Mouse (Mus musculus) 3T3-L1 (cell line): Measurements from ENCODE around the gene Tmem41b.

ENCODE experiments used
- DNase-seq: peaks from one replicate; pipeline ENCODE4 v3.0.0-alpha.2; 2015; ENCODE audit warnings: low read depth, low spot score

Gene Tmem41b

DNA sequence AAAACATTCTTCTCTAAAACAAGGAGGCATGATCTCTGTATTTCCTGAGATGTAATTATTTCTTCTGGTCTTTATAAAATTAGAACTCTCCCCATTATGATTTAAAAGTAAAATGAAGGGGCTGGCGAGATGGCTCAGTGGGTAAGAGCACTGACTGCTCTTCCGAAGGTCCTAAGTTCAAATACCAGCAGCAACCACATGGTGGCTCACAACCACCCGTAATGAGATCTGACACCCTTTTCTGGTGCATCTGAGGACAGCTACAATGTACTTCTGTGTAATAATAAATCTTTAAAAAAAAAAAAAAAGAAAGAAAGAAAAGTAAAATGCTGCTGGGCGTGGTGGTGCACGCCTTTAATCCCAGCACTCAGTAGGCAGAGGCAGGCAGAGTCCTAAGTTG, 9.6 kb downstream of the Tmem41b start:
- peak; percentile 61 for DNase-seq

- no peak for DNase-seq
Measured at GRCm38 (mm10) chr7:109975966-109976715, 10.6 kb downstream of the Tmem41b start.

GRCm38 (mm10) chr7:109969542-109969941, 17.2 kb downstream of the Tmem41b start:
- peak; percentile 26 for DNase-seq

DNA sequence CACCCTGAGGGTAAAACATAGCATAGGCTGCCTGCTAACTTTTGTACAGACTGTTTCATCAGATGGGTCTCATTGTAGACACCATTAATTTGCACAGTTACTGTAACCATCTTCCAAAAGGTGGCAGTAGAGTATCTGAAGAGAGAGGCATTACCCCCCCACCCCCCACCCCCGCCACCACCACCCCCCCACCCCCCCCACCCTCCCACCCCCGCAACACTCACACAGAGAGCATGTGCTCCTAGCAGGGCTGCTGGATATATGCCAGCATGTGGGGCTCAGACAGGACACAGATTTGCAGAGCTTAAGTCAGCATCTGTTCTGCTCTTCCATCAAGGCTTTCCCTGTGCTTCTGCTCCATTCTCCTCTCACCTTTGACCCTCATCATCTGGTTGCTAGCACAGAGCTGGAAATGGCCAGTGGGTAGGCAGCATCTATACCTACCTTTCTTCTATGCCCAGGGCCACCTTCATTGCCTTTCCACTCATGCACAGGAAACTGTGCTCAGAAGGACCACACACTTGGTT, 17.7 kb downstream of the Tmem41b start:
- peak; percentile 60 for DNase-seq

GRCm38 (mm10) chr7:109967805-109968579, 18.7 kb downstream of the Tmem41b start:
- no peak for DNase-seq

DNA sequence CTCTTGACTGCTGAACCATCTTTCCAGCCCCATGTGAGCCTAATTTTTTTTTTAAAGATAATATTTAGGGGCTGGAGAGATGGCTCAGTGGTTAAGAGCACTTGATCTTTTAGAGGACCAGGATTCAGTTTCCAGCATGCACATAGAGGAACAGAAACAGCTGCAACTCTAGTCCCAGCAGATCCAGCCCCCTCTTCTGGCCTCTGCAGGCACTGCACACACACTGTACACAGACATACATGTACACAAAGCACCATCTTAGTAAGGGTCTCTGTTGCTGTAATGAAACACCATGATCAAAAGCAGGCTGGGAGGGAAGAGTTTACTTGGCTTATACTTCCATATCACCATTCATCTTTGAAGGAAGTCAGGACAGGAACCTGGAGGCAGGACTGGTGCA, 21.1 kb downstream of the Tmem41b start:
- no peak for DNase-seq

- no peak for DNase-seq
Measured at GRCm38 (mm10) chr7:109963707-109964106, 23.0 kb downstream of the Tmem41b start.

DNA sequence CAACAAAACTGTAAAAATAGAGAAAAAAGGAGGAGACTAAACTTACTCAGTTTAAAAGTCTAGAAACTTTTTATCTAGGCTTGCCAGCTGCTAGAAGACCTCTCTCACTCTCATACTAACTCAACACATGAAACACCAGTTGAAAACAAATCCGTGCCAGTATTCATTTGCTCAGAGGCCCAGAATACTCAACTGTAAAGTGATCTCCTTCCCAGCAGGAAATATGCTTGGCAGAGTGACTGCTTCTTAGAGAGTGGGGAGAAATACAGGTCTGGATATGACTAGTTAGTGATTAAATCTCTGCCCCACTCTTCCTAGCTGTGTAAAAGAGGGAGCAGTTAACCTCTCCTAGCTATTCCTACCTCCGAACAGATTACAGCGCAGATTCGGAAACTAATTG, 24.1 kb downstream of the Tmem41b start:
- no peak for DNase-seq

DNA sequence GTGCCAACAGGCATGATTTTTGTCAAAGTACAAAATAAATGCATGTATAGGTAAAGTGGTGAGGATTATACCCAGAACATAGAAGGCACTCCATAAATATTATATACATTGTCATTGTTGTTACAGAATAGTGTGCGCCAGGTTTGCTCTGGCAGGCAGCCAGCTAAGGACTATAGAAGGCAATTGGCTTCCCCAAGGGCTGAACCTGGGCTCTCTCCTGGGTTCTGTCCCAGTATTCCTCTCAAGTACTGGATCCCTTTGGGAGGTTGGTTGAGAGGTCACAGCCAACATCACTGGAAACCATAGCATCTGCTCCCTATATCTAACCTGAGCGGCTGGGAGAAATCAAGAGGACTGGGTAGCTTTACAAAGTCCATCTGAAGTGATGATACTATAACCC, 25.2 kb downstream of the Tmem41b start:
- no peak for DNase-seq

- DNase-seq: no peak
Measured at GRCm38 (mm10) chr7:109960613-109961154, 26.0 kb downstream of the Tmem41b start.

- peak; percentile 59 for DNase-seq
Measured at GRCm38 (mm10) chr7:109959716-109960612, 26.8 kb downstream of the Tmem41b start, which contains the start of gene Dennd5a. Gene Dennd5a (minus strand): TSS chr7:109960470.

DNA sequence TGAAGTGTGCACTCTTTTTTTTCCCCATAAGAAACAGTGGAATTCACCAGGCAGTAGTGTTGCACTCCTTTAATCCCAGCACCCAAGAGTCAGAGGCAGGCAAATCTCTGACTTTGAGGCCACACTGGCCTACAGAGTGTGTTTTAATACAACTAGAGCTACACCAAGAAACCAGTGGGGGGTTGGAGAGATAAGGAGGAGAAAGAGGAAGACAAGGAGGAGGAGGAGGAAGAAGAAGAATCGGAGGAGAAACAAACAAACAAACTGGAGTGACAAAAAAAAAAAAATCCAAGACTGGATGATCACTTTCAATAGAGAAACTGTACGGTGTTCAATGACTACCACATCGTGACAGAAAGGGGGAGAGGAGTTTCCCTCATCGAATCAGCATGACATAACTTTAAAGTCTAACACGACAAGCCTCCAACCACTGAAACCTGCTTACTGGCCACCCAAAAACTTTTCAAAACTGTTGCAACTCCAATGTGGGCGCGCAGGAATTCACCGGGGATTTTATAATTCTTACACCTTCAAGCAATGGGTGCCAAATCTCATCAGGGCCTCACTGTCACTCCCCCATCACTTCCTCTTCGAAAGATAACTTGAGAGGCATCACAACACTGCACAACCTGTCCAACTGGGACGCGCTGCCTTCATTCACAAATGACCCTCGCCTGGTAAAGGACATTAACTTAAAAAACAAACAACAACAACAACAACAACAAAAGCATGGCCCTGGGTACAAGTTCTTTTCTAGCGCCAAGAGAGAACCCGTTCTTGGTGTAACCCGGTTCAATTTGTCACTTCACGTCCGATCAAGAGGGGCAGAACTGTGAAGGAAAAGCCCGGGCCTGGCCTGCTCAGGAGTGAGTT, 27.6 kb downstream of the Tmem41b start:
- DNase-seq: peak; percentile 22

GRCm38 (mm10) chr7:109957996-109958789, 28.5 kb downstream of the Tmem41b start:
- no peak for DNase-seq

DNA sequence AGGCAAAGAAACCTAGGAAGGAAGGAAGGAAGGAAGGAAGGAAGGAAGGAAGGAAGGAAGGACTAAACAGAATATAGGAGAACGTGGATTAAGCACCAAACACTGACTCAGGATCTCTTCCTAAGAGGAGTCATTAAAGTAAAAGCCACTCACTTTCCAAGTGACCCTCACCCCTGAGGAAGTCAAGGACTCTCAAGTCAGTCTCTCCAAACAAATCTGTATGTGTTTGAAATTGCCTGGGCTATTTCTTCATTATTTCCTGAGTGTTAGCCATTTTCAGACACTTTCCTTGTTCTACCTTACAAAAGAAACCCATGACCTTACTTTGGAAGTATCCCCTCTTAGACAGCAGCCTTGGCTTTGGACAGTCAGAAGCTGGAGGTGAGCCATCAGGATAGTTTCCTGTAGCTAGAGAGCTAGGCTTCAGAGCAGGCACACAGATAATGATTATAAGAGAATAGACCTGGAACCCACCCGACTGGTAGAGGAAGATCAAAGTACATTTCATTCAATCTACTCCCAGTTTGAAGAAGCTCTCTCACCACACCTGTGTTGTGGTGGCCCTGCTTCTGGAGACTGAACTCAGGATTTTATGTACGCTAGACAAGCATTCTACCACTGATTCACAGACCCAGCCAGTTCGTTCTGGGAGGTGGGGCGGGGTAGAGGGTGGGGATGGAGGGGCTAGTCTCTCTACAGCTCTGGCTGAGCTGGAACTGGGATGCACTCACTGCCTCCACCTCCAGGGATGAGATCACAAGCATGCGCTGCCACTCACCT, 31.9 kb downstream of the Tmem41b start:
- no peak for DNase-seq

DNA sequence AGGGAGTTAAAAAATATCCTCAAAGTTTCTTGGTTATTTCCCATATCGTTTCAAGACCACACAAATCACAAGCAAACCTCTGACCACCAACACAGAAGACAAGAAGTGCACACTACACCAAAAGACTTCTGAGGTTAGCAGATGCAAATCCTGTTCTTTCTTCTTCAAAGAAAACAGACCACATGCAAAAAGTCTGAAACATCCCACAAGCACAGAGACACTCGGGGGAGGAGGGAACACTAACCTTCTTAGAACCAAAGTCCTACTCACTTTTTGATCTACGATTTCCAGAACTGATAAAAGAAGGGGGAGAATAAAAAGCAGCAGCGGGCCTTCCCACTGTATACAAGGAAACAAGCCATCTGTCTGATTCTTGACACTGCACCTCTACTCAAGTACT, 35.4 kb downstream of the Tmem41b start:
- no peak for DNase-seq

- no peak for DNase-seq
Measured at GRCm38 (mm10) chr7:109944421-109945034, 42.2 kb downstream of the Tmem41b start.

- DNase-seq: peak; percentile 26
Measured at GRCm38 (mm10) chr7:109929628-109930027, 57.1 kb downstream of the Tmem41b start.

DNA sequence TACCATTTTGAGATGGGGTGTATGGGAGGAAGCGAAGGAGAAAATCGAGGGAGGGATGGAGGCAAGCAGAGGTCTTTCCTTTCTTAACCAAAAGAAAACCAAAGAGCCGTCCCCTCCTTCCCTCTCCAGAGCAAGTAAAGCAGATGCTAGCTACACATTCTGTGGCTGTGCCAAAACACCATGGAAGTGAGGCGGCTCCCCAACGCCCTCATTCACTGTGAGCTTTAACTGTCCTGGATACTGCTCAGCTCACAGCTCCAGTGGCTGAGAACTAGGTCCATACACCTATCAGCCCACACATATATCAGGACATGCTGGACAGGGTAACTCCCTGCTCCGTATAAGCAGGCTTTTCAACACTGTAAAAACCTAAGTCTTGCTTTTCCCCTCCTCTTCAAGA, 58.4 kb downstream of the Tmem41b start:
- DNase-seq: no peak
